Mouse (Mus musculus): ENCODE measurements around the gene Tysnd1.

Gene Tysnd1

GRCm38 (mm10) chr10:61689405-61689804 lies 5.9 kb upstream of the Tysnd1 start:
- no peak for DNase-seq (ENCODE audit: low spot score in 2 of 2)

- DNase-seq (ENCODE audit: low spot score in 2 of 2), result no peak
Observed at GRCm38 (mm10) chr10:61693563-61693962, 1.8 kb upstream of the Tysnd1 start.

GRCm38 (mm10) chr10:61695703-61696559 lies 617 bp downstream of the Tysnd1 start:
- peak in 1 of 2 experiments; percentile 20 for DNase-seq (ENCODE audit: low spot score in 2 of 2)

GRCm38 (mm10) chr10:61696560-61696823 lies 1.2 kb downstream of the Tysnd1 start:
- no peak for DNase-seq (ENCODE audit: low spot score in 2 of 2)

GRCm38 (mm10) chr10:61697028-61697427 lies 1.7 kb downstream of the Tysnd1 start:
- DNase-seq (ENCODE audit: low spot score in 2 of 2), result no peak

DNA sequence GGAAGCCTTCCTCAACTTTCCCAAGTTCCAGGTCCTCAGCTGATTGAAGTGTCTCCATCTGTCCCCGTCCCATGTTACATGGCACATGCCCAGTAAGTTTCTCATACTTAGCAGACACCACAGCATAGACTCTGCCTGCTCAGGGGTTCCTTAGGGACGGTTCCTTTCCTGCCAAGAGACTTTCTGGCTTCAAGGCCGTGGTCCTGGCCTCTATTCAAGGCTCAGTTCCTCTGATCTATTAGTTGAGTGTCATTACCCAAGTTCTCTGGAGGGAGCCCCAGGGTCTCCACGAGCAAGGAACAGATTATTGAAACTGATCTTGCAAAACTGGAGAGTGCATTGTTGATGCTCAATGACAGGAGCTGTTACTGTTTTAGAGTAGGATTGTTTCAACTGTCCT lies 9.3 kb downstream of the Tysnd1 start:
- DNase-seq (ENCODE audit: low spot score in 2 of 2), result no peak

- no peak for DNase-seq (ENCODE audit: low spot score in 2 of 2)
Observed at GRCm38 (mm10) chr10:61706412-61707375, 11.4 kb downstream of the Tysnd1 start.

DNA sequence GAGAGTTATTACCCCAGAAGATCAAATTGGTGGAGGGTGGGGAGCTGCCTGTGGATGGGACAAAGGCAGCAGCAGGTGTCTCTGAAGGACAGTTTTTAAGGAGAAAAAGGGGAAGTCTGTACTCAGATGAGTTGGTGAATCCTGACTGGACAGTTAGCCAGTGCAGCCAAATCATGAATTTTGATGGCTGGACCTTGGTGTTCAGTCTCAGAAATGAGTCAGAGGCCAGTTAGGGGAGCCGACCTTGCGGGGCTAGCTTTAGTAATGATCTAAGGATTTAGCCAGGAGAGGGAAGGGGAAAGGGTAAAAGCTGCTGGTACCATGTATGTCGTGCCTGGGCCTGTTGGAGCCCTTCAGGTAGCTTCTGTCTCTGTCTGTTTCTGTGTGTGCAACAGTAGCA lies 18.3 kb downstream of the Tysnd1 start:
- DNase-seq (ENCODE audit: low spot score in 2 of 2), result no peak

DNA sequence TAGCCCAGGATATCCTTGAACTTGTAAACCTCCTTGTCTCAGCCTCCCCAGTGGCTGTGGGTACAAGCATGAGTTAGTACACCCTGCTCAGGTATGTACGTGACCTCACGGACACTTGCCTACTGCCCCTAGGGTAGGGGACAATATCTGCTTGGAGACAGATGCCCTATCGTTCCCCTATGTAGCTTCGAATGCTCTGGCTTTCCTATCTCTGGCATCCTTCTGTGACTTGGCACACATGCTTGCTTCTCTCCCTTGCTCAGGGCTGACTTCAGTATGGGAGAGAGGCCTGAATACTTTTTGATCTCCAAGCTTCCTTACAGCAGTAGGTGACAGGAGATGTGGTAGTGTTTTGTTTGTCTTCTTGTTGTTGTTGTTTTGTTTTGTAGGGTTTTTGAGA lies 18.8 kb downstream of the Tysnd1 start:
- no peak for DNase-seq (ENCODE audit: low spot score in 2 of 2)

DNA sequence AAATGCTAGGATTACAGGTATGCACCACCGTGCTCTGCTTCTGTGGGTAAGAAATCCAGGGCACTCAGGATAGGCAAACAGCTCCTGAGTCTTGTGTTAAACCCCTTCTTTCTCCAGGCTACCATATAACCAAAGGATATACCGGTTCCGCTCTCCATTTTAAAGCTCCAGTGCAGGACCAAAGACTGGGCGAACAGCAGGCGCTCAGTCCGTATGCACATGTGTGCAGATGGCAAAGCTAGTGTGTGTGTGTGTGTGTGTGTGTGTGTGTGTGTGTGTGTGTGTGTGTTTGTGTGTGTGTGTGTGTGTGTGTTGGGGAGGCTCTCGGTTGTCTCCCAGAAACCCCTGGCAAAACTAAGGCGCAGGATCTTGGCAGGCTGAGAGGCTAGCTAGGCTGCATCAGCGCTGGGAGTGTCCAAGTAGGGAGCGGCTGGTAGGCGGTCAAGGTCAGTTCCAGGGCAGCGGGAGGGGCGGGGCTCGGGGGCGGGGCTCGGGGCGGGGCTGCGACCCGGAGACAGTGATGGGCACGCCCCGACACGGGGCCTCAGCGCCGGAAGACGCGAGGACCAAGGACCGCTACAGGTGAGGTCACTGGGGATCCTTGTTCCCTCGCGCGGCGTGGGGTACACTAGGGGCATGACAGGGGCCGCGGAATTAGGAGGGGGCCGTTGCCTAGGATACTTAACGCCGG lies 19.6 kb downstream of the Tysnd1 start, which contains the start of gene Aifm2:
Gene Aifm2, plus strand, starts transcription at position 493 of the 691 bp plus-strand sequence.
- no peak for DNase-seq (ENCODE audit: low spot score in 2 of 2)

DNA sequence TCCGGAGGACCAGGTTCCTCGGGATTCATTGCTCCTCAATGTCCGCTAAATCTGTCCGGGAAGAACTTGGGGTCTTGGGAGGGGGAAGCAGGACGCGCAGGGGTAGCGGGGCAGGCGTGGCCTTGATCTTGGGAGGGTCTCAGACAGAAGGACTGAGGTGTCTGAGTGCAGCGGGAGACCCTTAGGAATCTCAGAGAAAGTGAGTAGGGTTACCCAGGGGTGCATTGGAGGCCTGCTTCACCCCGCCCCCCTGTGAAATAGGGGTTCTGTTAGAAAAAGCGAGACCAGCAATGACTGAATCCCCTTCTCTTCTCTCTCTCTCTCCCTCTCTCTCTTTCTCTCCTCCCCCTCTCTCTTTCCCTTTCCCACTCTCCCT lies 20.1 kb downstream of the Tysnd1 start:
- no peak for DNase-seq (ENCODE audit: low spot score in 2 of 2)

DNA sequence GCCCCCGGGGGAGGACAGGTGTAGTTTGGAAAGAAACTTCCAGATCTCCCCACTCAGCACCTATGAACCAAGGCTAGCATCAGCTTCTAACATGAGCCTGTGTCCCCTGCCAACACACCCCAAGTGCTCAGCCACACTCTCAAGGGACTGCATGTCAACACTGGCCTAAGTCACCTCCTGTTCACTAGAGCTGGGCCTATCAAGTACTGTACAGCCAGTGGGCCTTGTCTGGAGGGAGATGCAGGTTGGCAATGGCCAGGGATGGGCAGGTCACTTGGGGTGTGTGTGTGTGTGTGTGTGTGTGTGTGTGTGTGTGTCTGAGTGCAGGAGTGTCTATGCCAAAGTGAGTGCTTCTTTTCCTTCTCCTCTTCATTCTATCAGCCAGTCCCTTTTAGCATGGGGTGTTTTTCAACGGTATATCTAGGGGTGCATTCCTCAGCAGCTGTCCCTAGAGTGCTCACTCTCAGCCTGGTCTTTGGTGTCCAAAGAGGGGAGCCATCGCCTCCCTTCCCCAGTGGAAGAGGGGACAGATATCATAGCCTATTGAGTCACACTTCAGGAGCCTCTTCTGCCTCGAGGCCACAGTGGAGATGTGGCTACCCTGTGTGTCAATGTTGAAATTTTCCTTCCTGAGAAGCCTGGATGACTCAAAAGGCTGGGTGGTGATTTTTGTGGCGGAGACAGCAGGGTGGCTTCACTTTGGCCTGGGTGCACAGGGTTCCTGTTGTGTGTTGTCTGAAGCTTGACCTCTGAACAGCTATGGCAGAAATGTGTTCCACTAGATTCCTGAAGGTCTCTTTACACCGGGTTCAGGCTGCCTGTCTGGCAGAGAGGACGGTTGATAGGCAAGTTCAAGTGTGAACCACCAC lies 20.9 kb downstream of the Tysnd1 start:
- no peak for DNase-seq (ENCODE audit: low spot score in 2 of 2)

DNA sequence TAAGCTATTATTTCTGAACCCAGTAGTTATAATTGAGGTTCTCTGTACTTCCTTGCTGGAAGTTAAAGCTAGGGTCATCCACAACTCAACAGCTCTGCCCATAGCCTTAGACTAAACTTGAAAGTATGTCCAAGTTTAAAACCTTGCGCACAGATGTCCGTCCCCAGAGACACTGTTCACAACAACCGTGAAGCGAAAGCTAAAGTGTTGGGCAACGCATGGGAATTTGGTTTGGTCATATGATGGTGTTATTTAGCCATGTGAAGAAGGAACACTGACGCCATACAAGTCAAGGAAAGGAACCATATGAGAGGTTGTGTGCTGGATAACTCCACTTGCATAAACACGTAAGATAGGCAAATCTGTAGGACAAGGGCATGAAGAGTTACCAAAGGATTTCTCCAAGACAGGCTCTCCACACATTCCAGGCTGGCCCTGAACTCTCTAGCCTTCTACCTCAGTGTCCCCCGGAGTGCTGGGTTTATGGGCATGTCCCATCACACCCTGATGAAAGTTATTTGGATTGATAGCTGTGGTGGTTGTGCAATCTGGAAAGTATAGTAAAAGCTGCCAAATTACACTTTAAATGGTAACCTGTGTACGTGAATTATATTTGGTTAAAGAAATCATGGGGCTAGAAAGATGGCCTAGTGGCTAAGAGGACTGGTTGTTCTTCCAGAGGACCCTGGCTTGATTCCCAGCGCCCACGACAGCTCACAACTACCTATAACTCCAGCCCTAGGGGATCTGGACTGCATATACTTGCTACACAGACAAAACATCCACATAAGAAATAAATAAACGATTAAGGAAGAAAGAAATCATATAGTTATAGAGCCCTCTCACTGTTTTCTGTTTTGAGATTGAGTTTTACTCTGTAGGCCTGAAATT lies 22.3 kb downstream of the Tysnd1 start:
- no peak for DNase-seq (ENCODE audit: low spot score in 2 of 2)

DNA sequence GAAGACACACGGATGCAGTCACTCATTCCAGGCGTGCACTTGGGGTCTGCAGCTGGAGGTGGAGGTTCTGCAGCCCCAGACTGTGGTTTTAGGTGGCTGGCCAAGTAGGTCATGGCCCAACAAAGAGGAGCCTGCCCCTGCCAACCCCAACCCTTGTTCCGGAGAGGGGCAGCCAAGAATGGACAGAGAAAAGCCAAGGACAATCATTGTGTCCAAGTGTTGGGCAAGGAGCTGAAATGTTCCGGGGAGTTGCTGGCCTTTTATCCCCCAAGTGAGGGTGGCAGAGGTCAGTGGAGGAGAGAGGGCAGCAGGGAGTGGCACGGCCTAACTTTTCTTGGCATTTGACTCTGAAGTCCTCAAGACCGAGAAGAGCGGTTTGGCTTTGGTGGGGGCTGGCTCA lies 25.0 kb downstream of the Tysnd1 start:
- DNase-seq (ENCODE audit: low spot score in 2 of 2), result no peak

DNA sequence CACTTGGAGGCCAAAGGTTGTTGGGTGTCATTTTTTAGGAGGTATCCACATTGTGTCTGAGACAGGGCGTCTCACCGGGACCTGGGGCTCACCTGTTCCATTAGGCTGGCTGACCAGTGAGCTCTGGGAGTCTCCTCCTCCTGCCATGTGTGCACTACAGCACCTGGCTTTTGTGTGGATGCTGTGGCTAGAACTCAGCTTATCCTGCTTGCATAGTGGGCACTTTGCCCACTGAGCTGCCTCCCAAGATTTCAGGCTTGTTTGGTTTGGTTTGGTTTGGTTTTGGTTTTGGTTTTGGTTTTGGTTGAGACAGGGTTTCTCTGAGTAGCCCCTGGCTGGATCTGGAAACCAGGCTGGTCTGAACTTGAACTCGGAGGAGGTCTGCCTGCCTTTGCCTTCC lies 26.9 kb downstream of the Tysnd1 start:
- DNase-seq (ENCODE audit: low spot score in 2 of 2), result no peak

- no peak for DNase-seq (ENCODE audit: low spot score in 2 of 2)
Observed at GRCm38 (mm10) chr10:61723271-61723670, 28.0 kb downstream of the Tysnd1 start.

GRCm38 (mm10) chr10:61729181-61729580 lies 33.9 kb downstream of the Tysnd1 start:
- no peak for DNase-seq (ENCODE audit: low spot score in 2 of 2)

- no peak for DNase-seq (ENCODE audit: low spot score in 2 of 2)
Observed at GRCm38 (mm10) chr10:61730171-61730570, 34.9 kb downstream of the Tysnd1 start.

- DNase-seq (ENCODE audit: low spot score in 2 of 2), result no peak
Observed at GRCm38 (mm10) chr10:61734377-61734776, 39.1 kb downstream of the Tysnd1 start.

DNA sequence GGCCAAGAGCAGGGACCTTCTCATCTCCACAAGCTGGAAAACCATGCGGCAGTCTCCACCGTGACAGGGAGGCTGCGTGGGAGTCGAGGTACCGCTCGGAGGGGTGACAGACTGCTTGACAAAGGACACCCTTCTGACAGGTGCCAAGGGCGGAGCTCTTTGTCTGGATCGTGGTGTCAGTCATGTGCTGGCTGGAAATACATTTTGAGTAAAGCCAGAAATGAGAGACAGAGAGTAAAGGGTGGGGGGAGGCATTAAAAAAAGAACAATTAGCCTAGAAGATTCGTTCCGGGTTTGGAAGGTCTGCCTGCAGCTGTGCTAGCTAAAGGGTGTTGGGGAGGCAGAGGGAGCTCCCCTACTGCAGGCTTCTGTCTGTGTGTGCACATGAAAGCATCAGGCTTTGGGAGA lies 41.4 kb downstream of the Tysnd1 start:
- DNase-seq (ENCODE audit: low spot score in 2 of 2), result peak; percentile 24 to 33

All from right cerebral cortex, adult 2 months (tissue).